Mouse (Mus musculus) neural tube, embryonic 11.5 days (tissue): ENCODE results near the gene Per1. TPM values are rescaled to one million over a fixed set of nuclear protein-coding genes. Genes with fewer than 3 reads are reported as not detected.

Experiments used
- ATAC-seq: fragments of 200-750 bp; cut with Nextera tagmentation; 2 replicates; pipeline ENCODE4 v1.8.0; 2017; ENCODE audit warnings: moderate number of reproducible peaks, mild to moderate bottlenecking, moderate TSS enrichment, moderate library complexity; ENCODE audit not compliant: insufficient read depth, low FRiP score, low TSS enrichment
- DNase-seq: peaks from one replicate; pipeline ENCODE4 v3.0.0-alpha.2; 2015; ENCODE audit warnings: low spot score
- H3K27ac ChIP-seq: fragments of 300-500 bp; sonication (generic); 2 replicates; pipeline ENCODE4 v1.5.1; 2014; ENCODE audit warnings: low read depth, mild to moderate bottlenecking, low read length
- H3K27me3 ChIP-seq: fragments of 300-500 bp; sonication (generic); 2 replicates; pipeline ENCODE4 v1.6.1; 2014; ENCODE audit warnings: mild to moderate bottlenecking, low read length, mixed read lengths; ENCODE audit not compliant: control insufficient read depth, insufficient read depth
- H3K36me3 ChIP-seq: fragments of 300-500 bp; sonication (generic); 2 replicates; pipeline ENCODE4 v1.6.1; 2014; ENCODE audit warnings: mild to moderate bottlenecking, low read length, moderate library complexity, mixed read lengths; ENCODE audit not compliant: control insufficient read depth, insufficient read depth
- H3K4me1 ChIP-seq: fragments of 300-500 bp; sonication (generic); 2 replicates; pipeline ENCODE4 v1.6.1; 2014; ENCODE audit warnings: low read length, mixed read lengths; ENCODE audit not compliant: control insufficient read depth, insufficient read depth
- H3K4me2 ChIP-seq: fragments of 300-500 bp; sonication (generic); 2 replicates; pipeline ENCODE4 v1.6.1; 2014; ENCODE audit warnings: low read depth, mild to moderate bottlenecking, moderate library complexity
- H3K4me3 ChIP-seq: fragments of 300-500 bp; sonication (generic); 2 replicates; pipeline ENCODE4 v1.5.1; 2014; ENCODE audit warnings: low read depth, low read length
- H3K9ac ChIP-seq: fragments of 300-500 bp; sonication (generic); 2 replicates; pipeline ENCODE4 v1.6.1; 2014; ENCODE audit warnings: mild to moderate bottlenecking, low read length
- H3K9me3 ChIP-seq: fragments of 300-500 bp; sonication (generic); 2 replicates; pipeline ENCODE4 v1.6.1; 2016; ENCODE audit warnings: low read length; ENCODE audit not compliant: control insufficient read depth
- WGBS: fragments of 180-500 bp; shearing (Covaris S2); extraction: QIAGEN DNeasy Blood & Tissue Kit; methylation state at CpG from one replicate; pipeline ENCODE4 v1.1.7; 2014; 5-methylcytosine and 5-hydroxymethylcytosine counted together
- polyA plus RNA-seq: library from polyadenylated mRNA; unstranded; fragments of >200 nt; fragmentation: Nextera tagmentation; extraction: Ambion mirVana; gene quantifications from 2 replicates; pipeline ENCODE4 v1.2.1, GENCODE M21; 2014

The Per1 gene
- polyA plus RNA-seq, 1 experiment from 2014 or later = 10.9 TPM

GRCm38 (mm10) chr11:69062761-69063224 lies 32.2 kb upstream of the Per1 start:
- H3K27me3 ChIP-seq = no peaks in the 10 kb centered on the region
- peak overlapping the region; percentile 77 for H3K4me2 ChIP-seq
- peaks cover 35% of the 10 kb centered on the region for H3K4me1 ChIP-seq
- ATAC-seq (peak; percentile 59), DNase-seq (peak; percentile 96)
- under 1% methylated on average over 19 of the region's 19 CpGs for WGBS
- H3K9me3 ChIP-seq = no peaks in the 10 kb centered on the region
- H3K36me3 ChIP-seq = no peaks in the 10 kb centered on the region
- no peak overlapping the region; the same call in 1 of the 2 replicates for H3K9ac ChIP-seq
- no peak overlapping the region for H3K27ac ChIP-seq
- peak overlapping the region; percentile 76 for H3K4me3 ChIP-seq

GRCm38 (mm10) chr11:69063413-69064201 lies 31.4 kb upstream of the Per1 start:
- peak overlapping the region; percentile 44; the same call in 1 of the 2 replicates for H3K27ac ChIP-seq
- DNase-seq = peak; percentile 88
- H3K27me3 ChIP-seq = no peaks in the 10 kb centered on the region
- no peaks in the 10 kb centered on the region for H3K9me3 ChIP-seq
- H3K4me3 ChIP-seq = peak overlapping the region; percentile 76
- H3K36me3 ChIP-seq = no peaks in the 10 kb centered on the region
- WGBS = under 1% methylated on average over 31 of the region's 31 CpGs
- ATAC-seq = peak; percentile 21; the same call in 1 of the 2 replicates
- H3K4me2 ChIP-seq = peak overlapping the region; percentile 77
- peaks cover 31% of the 10 kb centered on the region for H3K4me1 ChIP-seq
- H3K9ac ChIP-seq = peak overlapping the region; percentile 66

DNA sequence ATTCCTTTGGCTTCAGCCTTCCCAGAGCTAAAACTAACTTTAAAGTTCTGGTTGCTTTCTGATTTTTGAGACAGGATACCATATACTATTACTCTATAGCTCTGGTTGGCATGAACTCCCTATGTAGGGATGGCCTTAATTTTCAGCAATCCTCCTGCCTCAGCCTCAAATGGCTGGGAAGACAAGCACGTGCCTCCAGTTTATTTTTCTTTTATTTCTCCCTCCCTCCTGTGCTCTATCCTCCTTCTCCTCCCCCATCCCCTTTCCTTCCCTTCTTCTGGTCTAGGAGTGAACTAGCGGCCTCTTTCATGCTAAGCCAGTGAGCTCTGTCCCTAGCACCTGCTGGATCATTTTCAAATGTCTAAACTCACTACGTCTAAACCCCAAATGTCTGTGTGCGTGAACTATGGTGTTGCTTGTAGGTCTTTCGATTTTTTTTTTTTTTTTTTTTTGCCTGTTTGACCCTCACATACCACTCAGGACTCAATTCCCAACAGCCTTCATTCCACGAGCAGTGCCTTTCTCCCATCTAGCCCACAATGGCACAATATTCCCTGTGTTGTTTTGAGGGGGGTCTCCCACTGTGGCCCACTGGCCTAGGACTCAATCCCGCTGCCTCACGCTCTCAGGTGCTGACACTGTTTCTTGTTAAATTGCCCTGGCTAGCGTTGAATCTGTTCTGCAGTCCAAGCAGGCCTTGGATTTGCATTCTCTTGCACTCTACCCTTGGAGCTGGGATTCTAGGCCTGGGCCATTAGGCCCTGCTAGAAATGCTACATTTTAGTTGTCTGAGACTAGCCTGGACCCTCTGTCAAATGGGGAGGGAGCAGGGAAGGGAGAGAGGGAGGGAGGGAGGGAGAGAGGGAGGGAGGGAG lies 30.5 kb upstream of the Per1 start:
- ATAC-seq (no peak), DNase-seq (no peak)
- Histone ChIP-seq H3K27ac (no peak overlapping the region), H3K9me3 (no peaks in the 10 kb centered on the region), H3K36me3 (no peaks in the 10 kb centered on the region), H3K27me3 (no peaks in the 10 kb centered on the region), H3K9ac (peak overlapping the region; percentile 66; the same call in 1 of the 2 replicates), H3K4me1 (peaks cover 27% of the 10 kb centered on the region), H3K4me2 (peak overlapping the region; percentile 77), H3K4me3 (peak overlapping the region; percentile 76)
- WGBS = 48% methylated on average over 9 of the region's 9 CpGs

DNA sequence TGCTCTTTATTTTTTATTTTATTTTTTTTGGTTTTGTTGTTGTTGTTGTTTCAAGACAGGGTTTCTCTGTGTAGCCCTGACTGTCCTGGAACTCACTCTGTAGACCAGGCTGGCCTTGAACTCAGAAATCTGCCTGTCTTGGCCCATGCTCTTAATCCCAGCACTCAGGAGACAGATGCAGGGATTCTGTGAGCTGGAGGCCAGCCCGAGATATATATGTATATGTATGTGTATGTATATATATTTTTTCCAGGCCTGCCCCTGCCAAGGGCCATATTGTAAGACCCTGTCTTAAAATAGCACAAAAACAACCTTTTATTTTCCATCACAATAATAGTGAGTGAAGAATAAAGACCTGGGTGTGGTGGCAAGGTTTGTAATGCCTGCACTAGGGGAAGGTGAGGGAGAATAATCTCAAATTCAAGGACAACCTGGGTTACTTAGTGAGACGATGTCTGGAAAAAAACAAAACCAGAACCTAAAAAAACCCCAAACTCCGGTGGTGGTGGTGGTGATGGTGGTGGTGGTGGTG lies 29.6 kb upstream of the Per1 start:
- Histone ChIP-seq H3K9me3 (no peaks in the 10 kb centered on the region), H3K27me3 (no peaks in the 10 kb centered on the region), H3K36me3 (no peaks in the 10 kb centered on the region), H3K9ac (no peak overlapping the region), H3K27ac (no peak overlapping the region), H3K4me1 (peaks cover 26% of the 10 kb centered on the region), H3K4me3 (no peak overlapping the region), H3K4me2 (peak overlapping the region; percentile 75; the same call in 1 of the 2 replicates)
- DNase-seq = no peak
- no peak for ATAC-seq
- WGBS = 62% methylated on average over 3 of the region's 3 CpGs

GRCm38 (mm10) chr11:69066163-69066861 lies 28.7 kb upstream of the Per1 start:
- H3K4me2 ChIP-seq = peak overlapping the region; percentile 75
- ATAC-seq = no peak
- peak; percentile 40 for DNase-seq
- H3K36me3 ChIP-seq = no peaks in the 10 kb centered on the region
- no peak overlapping the region for H3K27ac ChIP-seq
- peaks cover 18% of the 10 kb centered on the region for H3K4me1 ChIP-seq
- no peaks in the 10 kb centered on the region for H3K9me3 ChIP-seq
- 3% methylated on average over 28 of the region's 29 CpGs for WGBS
- no peaks in the 10 kb centered on the region for H3K27me3 ChIP-seq
- H3K4me3 ChIP-seq = peak overlapping the region; percentile 33
- peak overlapping the region; percentile 46 for H3K9ac ChIP-seq

DNA sequence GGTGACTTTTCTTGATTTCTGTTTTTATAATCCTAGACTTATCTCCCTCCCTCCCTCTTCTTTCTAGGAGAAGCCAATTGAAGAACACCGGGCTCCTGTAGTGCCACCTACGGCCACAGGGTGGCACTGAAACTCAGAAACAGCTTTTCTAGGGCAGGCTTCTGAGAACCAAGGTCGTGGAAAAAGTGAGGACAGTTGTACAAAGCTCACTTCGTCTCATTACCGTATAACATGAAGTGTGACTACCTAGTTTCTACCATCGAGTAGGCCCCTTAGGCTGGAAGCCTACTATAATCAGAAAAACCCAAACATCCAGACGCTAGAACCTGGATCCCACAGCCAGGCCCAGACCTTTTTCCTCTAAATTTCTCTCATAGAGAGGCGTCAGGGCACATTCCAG lies 28.1 kb upstream of the Per1 start:
- 9% methylated on average over 8 of the region's 8 CpGs for WGBS
- H3K9ac ChIP-seq = no peak overlapping the region
- no peaks in the 10 kb centered on the region for H3K9me3 ChIP-seq
- no peak overlapping the region for H3K27ac ChIP-seq
- peaks cover 13% of the 10 kb centered on the region; the same call in 1 of the 2 replicates for H3K4me1 ChIP-seq
- H3K4me3 ChIP-seq = peak overlapping the region; percentile 33
- ATAC-seq (no peak), DNase-seq (peak; percentile 89)
- peak overlapping the region; percentile 75 for H3K4me2 ChIP-seq
- no peaks in the 10 kb centered on the region for H3K27me3 ChIP-seq
- H3K36me3 ChIP-seq = no peaks in the 10 kb centered on the region

DNA sequence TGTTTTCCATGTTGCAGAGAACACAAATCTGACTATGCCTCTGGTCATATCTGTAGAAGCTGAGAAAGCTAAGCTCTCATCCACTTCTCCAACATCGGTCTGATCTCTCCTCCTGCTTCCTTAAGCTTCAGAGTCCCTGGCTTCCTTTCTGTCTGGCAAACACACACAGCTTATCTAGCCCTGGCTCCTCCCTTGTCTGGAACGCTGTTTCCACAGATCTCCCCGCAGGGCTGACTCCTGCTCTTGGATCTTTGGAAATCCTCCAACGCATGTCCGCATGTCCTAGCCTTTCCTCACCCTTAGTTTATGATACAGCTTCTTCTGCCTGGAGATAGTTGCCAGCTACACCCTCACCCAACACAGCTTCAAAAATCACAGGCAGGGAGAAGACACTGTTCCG lies 27.4 kb upstream of the Per1 start:
- 66% methylated on average over 6 of the region's 6 CpGs for WGBS
- ATAC-seq = no peak
- H3K36me3 ChIP-seq = no peaks in the 10 kb centered on the region
- no peak overlapping the region for H3K9ac ChIP-seq
- H3K4me3 ChIP-seq = no peak overlapping the region
- H3K4me2 ChIP-seq = no peak overlapping the region
- H3K4me1 ChIP-seq = peaks cover 14% of the 10 kb centered on the region
- no peaks in the 10 kb centered on the region for H3K9me3 ChIP-seq
- no peak for DNase-seq
- H3K27ac ChIP-seq = no peak overlapping the region
- no peaks in the 10 kb centered on the region for H3K27me3 ChIP-seq

DNA sequence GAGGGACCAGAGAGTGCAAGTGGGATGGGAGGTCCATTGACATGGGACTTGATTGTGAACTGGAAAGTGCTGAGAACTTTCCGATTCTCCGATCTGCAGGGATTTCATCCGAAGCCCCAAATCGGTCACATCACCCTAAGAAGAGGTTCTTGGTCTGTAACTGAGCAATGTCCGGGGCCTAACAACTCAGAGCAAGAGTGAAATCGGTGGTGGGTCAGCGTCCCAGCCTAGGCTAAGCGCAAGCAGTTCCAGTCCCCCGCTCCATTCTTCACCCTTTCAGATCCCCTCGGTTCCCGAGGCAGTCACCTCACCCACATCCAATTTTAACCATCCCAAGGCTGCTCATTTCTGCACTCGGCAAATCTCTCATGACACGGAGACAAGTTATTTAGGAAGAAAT lies 24.9 kb upstream of the Per1 start:
- peak overlapping the region; percentile 85 for H3K9ac ChIP-seq
- H3K9me3 ChIP-seq = no peaks in the 10 kb centered on the region
- WGBS = under 1% methylated on average over 13 of the region's 13 CpGs
- DNase-seq (no peak), ATAC-seq (no peak)
- no peaks in the 10 kb centered on the region for H3K36me3 ChIP-seq
- peaks cover 11% of the 10 kb centered on the region for H3K4me1 ChIP-seq
- peak overlapping the region; percentile 75 for H3K4me2 ChIP-seq
- no peaks in the 10 kb centered on the region for H3K27me3 ChIP-seq
- H3K4me3 ChIP-seq = peak overlapping the region; percentile 47
- peak overlapping the region; percentile 64 for H3K27ac ChIP-seq
